Mouse (Mus musculus): ENCODE results near the gene Chst8. TPM values are rescaled to one million over a fixed set of nuclear protein-coding genes. Genes with fewer than 3 reads are reported as not detected.

Gene Chst8
- total RNA-seq, 2 experiments from 2014 or later = 16.8 to 17.6 TPM

- DNase-seq (ENCODE audit: extremely low spot score in 1 of 2, low spot score in 2 of 2) = peak in 1 of 2 experiments; percentile 67
- intact Hi-C loops (cut with DNase I) = loop anchor here (5.0 to 10.0 kb wide), 2 partner anchors 60 to 162 kb away; no protein-coding TSS in a partner anchor
Observed at GRCm38 (mm10) chr7:34654441-34655085, 157.9 kb downstream of the Chst8 start.

- intact Hi-C loops (cut with DNase I) = loop anchor here (10.0 kb wide), 1 partner anchor 59 kb away; no protein-coding TSS in a partner anchor
- DNase-seq (ENCODE audit: extremely low spot score in 1 of 2, low spot score in 2 of 2) = peak in 1 of 2 experiments; percentile 65
Observed at GRCm38 (mm10) chr7:34653731-34654440, 158.6 kb downstream of the Chst8 start.

GRCm38 (mm10) chr7:34652751-34653502 is 159.6 kb downstream of the Chst8 start:
- DNase-seq (ENCODE audit: extremely low spot score in 1 of 2, low spot score in 2 of 2) = no peak
- intact Hi-C loops (cut with DNase I) = loop anchor here (10.0 kb wide), 1 partner anchor 58 kb away; no protein-coding TSS in a partner anchor

- intact Hi-C loops (cut with DNase I) = loop anchor here (10.0 kb wide), 1 partner anchor 57 kb away; no protein-coding TSS in a partner anchor
- DNase-seq (ENCODE audit: extremely low spot score in 1 of 2, low spot score in 2 of 2) = no peak
Observed at GRCm38 (mm10) chr7:34651381-34651780, 161.1 kb downstream of the Chst8 start.

GRCm38 (mm10) chr7:34647052-34647451 is 165.5 kb downstream of the Chst8 start:
- intact Hi-C loops (cut with DNase I) = no loop called here
- DNase-seq (ENCODE audit: extremely low spot score in 1 of 2, low spot score in 2 of 2) = peak in 1 of 2 experiments; percentile 64

GRCm38 (mm10) chr7:34646144-34646795 is 166.2 kb downstream of the Chst8 start:
- DNase-seq (ENCODE audit: extremely low spot score in 1 of 2, low spot score in 2 of 2) = no peak
- intact Hi-C loops (cut with DNase I) = no loop called here

- no peak for DNase-seq (ENCODE audit: extremely low spot score in 1 of 2, low spot score in 2 of 2)
- intact Hi-C loops (cut with DNase I) = no loop called here
Observed at GRCm38 (mm10) chr7:34645623-34646022, 166.9 kb downstream of the Chst8 start.

GRCm38 (mm10) chr7:34644591-34644990 is 167.9 kb downstream of the Chst8 start:
- intact Hi-C loops (cut with DNase I) = no loop called here
- no peak for DNase-seq (ENCODE audit: extremely low spot score in 1 of 2, low spot score in 2 of 2)

- DNase-seq (ENCODE audit: extremely low spot score in 1 of 2, low spot score in 2 of 2) = no peak
- intact Hi-C loops (cut with DNase I) = no loop called here
Observed at GRCm38 (mm10) chr7:34643329-34643728, 169.2 kb downstream of the Chst8 start.

- DNase-seq (ENCODE audit: extremely low spot score in 1 of 2, low spot score in 2 of 2) = no peak
- intact Hi-C loops (cut with DNase I) = no loop called here
Observed at GRCm38 (mm10) chr7:34641968-34642367, 170.5 kb downstream of the Chst8 start.

- DNase-seq (ENCODE audit: extremely low spot score in 1 of 2, low spot score in 2 of 2) = no peak
- intact Hi-C loops (cut with DNase I) = no loop called here
Observed at GRCm38 (mm10) chr7:34639798-34640197, 172.7 kb downstream of the Chst8 start.

GRCm38 (mm10) chr7:34636661-34637060 is 175.8 kb downstream of the Chst8 start:
- no peak for DNase-seq (ENCODE audit: extremely low spot score in 1 of 2, low spot score in 2 of 2)
- intact Hi-C loops (cut with DNase I) = no loop called here

GRCm38 (mm10) chr7:34632966-34633742 is 179.4 kb downstream of the Chst8 start:
- intact Hi-C loops (cut with DNase I) = no loop called here
- no peak for DNase-seq (ENCODE audit: extremely low spot score in 1 of 2, low spot score in 2 of 2)

- intact Hi-C loops (cut with DNase I) = no loop called here
- DNase-seq (ENCODE audit: extremely low spot score in 1 of 2, low spot score in 2 of 2) = peak in 1 of 2 experiments; percentile 77
Observed at GRCm38 (mm10) chr7:34630211-34631085, 182.1 kb downstream of the Chst8 start.

- DNase-seq (ENCODE audit: extremely low spot score in 1 of 2, low spot score in 2 of 2) = no peak
- intact Hi-C loops (cut with DNase I) = no loop called here
Observed at GRCm38 (mm10) chr7:34629702-34630210, 182.8 kb downstream of the Chst8 start.
